Mouse (Mus musculus): ENCODE data around the gene Tent4b.

The Tent4b gene

GRCm38 (mm10) chr8:88198945-88199571 lies at the start of gene Tent4b:
TSS of gene Tent4b (plus strand) at chr8:88199213.
- Histone ChIP-seq H3K36me3 (ENCODE audit: control insufficient read depth, insufficient read depth, low read length, poor library complexity, severe bottlenecking) (no peaks in the 10 kb centered on the region), H3K27me3 (ENCODE audit: control insufficient read depth, insufficient read depth, low read length, poor library complexity, severe bottlenecking) (no peaks in the 10 kb centered on the region)
- peak; percentile 92 for DNase-seq (ENCODE audit: low read depth, low spot score)

GRCm38 (mm10) chr8:88150910-88151371 lies 48.1 kb upstream of the Tent4b start:
- DNase-seq (ENCODE audit: low read depth, low spot score): no peak
- peaks cover 18% of the 10 kb centered on the region for H3K36me3 ChIP-seq (ENCODE audit: control insufficient read depth, insufficient read depth, low read length, poor library complexity, severe bottlenecking)
- H3K27me3 ChIP-seq (ENCODE audit: control insufficient read depth, insufficient read depth, low read length, poor library complexity, severe bottlenecking): no peaks in the 10 kb centered on the region

- Histone ChIP-seq H3K36me3 (ENCODE audit: control insufficient read depth, insufficient read depth, low read length, poor library complexity, severe bottlenecking) (0 out of 2 replicates have a peak, but pooled peaks cover 5% of the 10 kb centered on the region), H3K27me3 (ENCODE audit: control insufficient read depth, insufficient read depth, low read length, poor library complexity, severe bottlenecking) (no peaks in the 10 kb centered on the region)
- no peak for DNase-seq (ENCODE audit: low read depth, low spot score)
These were observed 38.6 kb upstream of the Tent4b start for GRCm38 (mm10) chr8:88160237-88160995.

- H3K27me3 ChIP-seq (ENCODE audit: control insufficient read depth, insufficient read depth, low read length, poor library complexity, severe bottlenecking): no peaks in the 10 kb centered on the region
- 0 out of 2 replicates have a peak, but pooled peaks cover 3% of the 10 kb centered on the region for H3K36me3 ChIP-seq (ENCODE audit: control insufficient read depth, insufficient read depth, low read length, poor library complexity, severe bottlenecking)
- DNase-seq (ENCODE audit: low read depth, low spot score): peak; percentile 77
These were observed 37.6 kb upstream of the Tent4b start for GRCm38 (mm10) chr8:88161439-88161838.

- Histone ChIP-seq H3K27me3 (ENCODE audit: control insufficient read depth, insufficient read depth, low read length, poor library complexity, severe bottlenecking) (no peaks in the 10 kb centered on the region), H3K36me3 (ENCODE audit: control insufficient read depth, insufficient read depth, low read length, poor library complexity, severe bottlenecking) (0 out of 2 replicates have a peak, but pooled peaks cover 3% of the 10 kb centered on the region)
- no peak for DNase-seq (ENCODE audit: low read depth, low spot score)
These were observed 23.7 kb upstream of the Tent4b start for GRCm38 (mm10) chr8:88175264-88175663.

- DNase-seq (ENCODE audit: low read depth, low spot score): no peak
- H3K36me3 ChIP-seq (ENCODE audit: control insufficient read depth, insufficient read depth, low read length, poor library complexity, severe bottlenecking): no peaks in the 10 kb centered on the region
These were observed 21.7 kb upstream of the Tent4b start for GRCm38 (mm10) chr8:88177291-88177690.

GRCm38 (mm10) chr8:88183121-88183520 lies 15.9 kb upstream of the Tent4b start:
- DNase-seq (ENCODE audit: low read depth, low spot score): no peak
- Histone ChIP-seq H3K36me3 (ENCODE audit: control insufficient read depth, insufficient read depth, low read length, poor library complexity, severe bottlenecking) (no peaks in the 10 kb centered on the region), H3K27me3 (ENCODE audit: control insufficient read depth, insufficient read depth, low read length, poor library complexity, severe bottlenecking) (no peaks in the 10 kb centered on the region)

More at GRCm38 (mm10) chr8:88177291-88177690, 21.7 kb upstream of the Tent4b start:
- no peaks in the 10 kb centered on the region for H3K27me3 ChIP-seq (ENCODE audit: control insufficient read depth, insufficient read depth, low read length, poor library complexity, severe bottlenecking)

GRCm38 (mm10) chr8:88184914-88185313 lies 14.1 kb upstream of the Tent4b start:
- H3K36me3 ChIP-seq (ENCODE audit: control insufficient read depth, insufficient read depth, low read length, poor library complexity, severe bottlenecking): no peaks in the 10 kb centered on the region
- DNase-seq (ENCODE audit: low read depth, low spot score): no peak
- H3K27me3 ChIP-seq (ENCODE audit: control insufficient read depth, insufficient read depth, low read length, poor library complexity, severe bottlenecking): no peaks in the 10 kb centered on the region

- Histone ChIP-seq H3K27me3 (ENCODE audit: control insufficient read depth, insufficient read depth, low read length, poor library complexity, severe bottlenecking) (no peaks in the 10 kb centered on the region), H3K36me3 (ENCODE audit: control insufficient read depth, insufficient read depth, low read length, poor library complexity, severe bottlenecking) (no peaks in the 10 kb centered on the region)
- DNase-seq (ENCODE audit: low read depth, low spot score): no peak
These were observed 13.3 kb upstream of the Tent4b start for GRCm38 (mm10) chr8:88185716-88186115.

- no peak for DNase-seq (ENCODE audit: low read depth, low spot score)
- no peaks in the 10 kb centered on the region for H3K36me3 ChIP-seq (ENCODE audit: control insufficient read depth, insufficient read depth, low read length, poor library complexity, severe bottlenecking)
- no peaks in the 10 kb centered on the region for H3K27me3 ChIP-seq (ENCODE audit: control insufficient read depth, insufficient read depth, low read length, poor library complexity, severe bottlenecking)
These were observed 1.7 kb upstream of the Tent4b start for GRCm38 (mm10) chr8:88197328-88197727.

- no peak for DNase-seq (ENCODE audit: low read depth, low spot score)
- no peaks in the 10 kb centered on the region for H3K27me3 ChIP-seq (ENCODE audit: control insufficient read depth, insufficient read depth, low read length, poor library complexity, severe bottlenecking)
- no peaks in the 10 kb centered on the region for H3K36me3 ChIP-seq (ENCODE audit: control insufficient read depth, insufficient read depth, low read length, poor library complexity, severe bottlenecking)
These were observed 465 bp upstream of the Tent4b start for GRCm38 (mm10) chr8:88198551-88198944.

GRCm38 (mm10) chr8:88199700-88200601 lies 938 bp downstream of the Tent4b start:
- no peaks in the 10 kb centered on the region for H3K27me3 ChIP-seq (ENCODE audit: control insufficient read depth, insufficient read depth, low read length, poor library complexity, severe bottlenecking)
- DNase-seq (ENCODE audit: low read depth, low spot score): peak; percentile 50
- H3K36me3 ChIP-seq (ENCODE audit: control insufficient read depth, insufficient read depth, low read length, poor library complexity, severe bottlenecking): no peaks in the 10 kb centered on the region

- Histone ChIP-seq H3K36me3 (ENCODE audit: control insufficient read depth, insufficient read depth, low read length, poor library complexity, severe bottlenecking) (no peaks in the 10 kb centered on the region; the same call in 1 of the 2 replicates), H3K27me3 (ENCODE audit: control insufficient read depth, insufficient read depth, low read length, poor library complexity, severe bottlenecking) (no peaks in the 10 kb centered on the region)
- DNase-seq (ENCODE audit: low read depth, low spot score): peak; percentile 7
These were observed 1.9 kb downstream of the Tent4b start for GRCm38 (mm10) chr8:88200724-88201495.

- Histone ChIP-seq H3K36me3 (ENCODE audit: control insufficient read depth, insufficient read depth, low read length, poor library complexity, severe bottlenecking) (no peaks in the 10 kb centered on the region; the same call in 1 of the 2 replicates), H3K27me3 (ENCODE audit: control insufficient read depth, insufficient read depth, low read length, poor library complexity, severe bottlenecking) (no peaks in the 10 kb centered on the region)
- DNase-seq (ENCODE audit: low read depth, low spot score): no peak
These were observed 2.6 kb downstream of the Tent4b start for GRCm38 (mm10) chr8:88201641-88202040.
